9 mouse cellular contexts compared by ENCODE assay signal in the genomic region with DNA sequence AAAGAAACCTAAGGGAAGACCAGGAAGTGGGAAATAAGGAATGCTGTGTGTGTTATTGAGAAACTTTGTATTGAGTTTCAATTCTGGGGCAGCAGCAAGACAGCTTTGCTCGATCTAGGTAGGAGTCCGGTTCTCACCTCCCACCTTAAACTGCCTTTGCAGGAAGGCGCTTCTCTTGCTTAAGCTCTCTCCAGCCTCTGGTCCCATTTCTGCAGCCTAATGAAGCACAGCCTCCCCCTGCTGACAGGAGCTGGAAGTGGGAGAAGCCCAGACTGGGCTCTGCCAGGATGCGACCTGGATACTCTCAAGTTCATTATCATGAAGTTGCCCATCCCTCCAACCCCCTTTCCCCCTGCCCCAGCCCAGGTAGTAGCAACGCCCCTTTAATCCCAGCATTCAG. TPM values are rescaled to one million over a fixed set of nuclear protein-coding genes. Genes with fewer than 3 reads are reported as not detected.
DNase-seq lines count a peak whose midpoint lies in the region; ATAC-seq and TF ChIP-seq lines count a peak whose summit lies in the region.
"Had no signal": no experiment of that assay in that cellular context is flagged by ENCODE, and none has a peak within 500 bp of the region (broad histone marks: within the 10 kb centered on the region; RNA-seq: fewer than 3 reads in every experiment).

No protein-coding gene starts in this region.

- peak; percentile 85 for TF ChIP-seq CTCF in kidney, postnatal 0 days (IDR thresholded peaks at IDR 0.05; ENCODE audit: low read depth)

- no peaks in the 10 kb centered on the region for H3K9me3 ChIP-seq in intestine, embryonic 14.5 days (ENCODE audit: control insufficient read depth, low read length)
- H3K9me3 ChIP-seq in intestine, embryonic 15.5 days, result no peaks in the 10 kb centered on the region
- H3K9me3 ChIP-seq in kidney, postnatal 0 days (replicated peaks; ENCODE audit: low read length), result no peaks in the 10 kb centered on the region
- H3K9me3 ChIP-seq: heart, embryonic 15.5 days had no signal

- no peak overlapping the region for H3K4me3 ChIP-seq in intestine, embryonic 14.5 days (ENCODE audit: low read depth, low read length)
- H3K4me3 ChIP-seq in intestine, embryonic 15.5 days (replicated peaks), result no peak overlapping the region
- H3K4me3 ChIP-seq in kidney, postnatal 0 days (replicated peaks; ENCODE audit: low read depth, low read length), result no peak overlapping the region

- no peak overlapping the region for H3K9ac ChIP-seq in intestine, embryonic 14.5 days (ENCODE audit: low read length)
- no peak overlapping the region for H3K9ac ChIP-seq in intestine, embryonic 15.5 days
- no peak overlapping the region for H3K9ac ChIP-seq in kidney, postnatal 0 days (ENCODE audit: low read depth, low read length)
- H3K9ac ChIP-seq: heart, embryonic 15.5 days had no signal

- ATAC-seq in intestine, embryonic 14.5 days (replicated peaks; ENCODE audit: low FRiP score, low TSS enrichment, low read depth), result no peak
- no peak for ATAC-seq in intestine, embryonic 15.5 days
- no peak for ATAC-seq in kidney, postnatal 0 days (replicated peaks; ENCODE audit: low FRiP score, low read depth)

- DNase-seq in intestine, embryonic 14.5 days (ENCODE audit: low spot score), result peak; percentile 81
- peak; percentile 84 for DNase-seq in cerebellum, adult 8-10 months
- peak; percentile 62 to 88 for DNase-seq in frontal cortex, adult 2 months (ENCODE audit: extremely low spot score in 1 of 2, low spot score in 1 of 2)
- peak; percentile 84 for DNase-seq in kidney, postnatal 0 days (ENCODE audit: low spot score)
- peak; percentile 12 to 24 for DNase-seq in lung, adult 18-20 months
- peak; percentile 87 for DNase-seq in retina, embryonic 14.5 days (ENCODE audit: low spot score)
- no peak for DNase-seq in thymus, postnatal 14 days

- peaks cover 4% of the 10 kb centered on the region for H3K4me1 ChIP-seq in intestine, embryonic 14.5 days (replicated peaks; ENCODE audit: control insufficient read depth, insufficient read depth, low read length)
- H3K4me1 ChIP-seq in intestine, embryonic 15.5 days (replicated peaks), result peaks cover 17% of the 10 kb centered on the region
- peaks cover 4% of the 10 kb centered on the region; the same call in 1 of the 2 replicates for H3K4me1 ChIP-seq in kidney, postnatal 0 days (replicated peaks; ENCODE audit: insufficient read depth, low read length)

- no peaks in the 10 kb centered on the region for H3K36me3 ChIP-seq in intestine, embryonic 14.5 days (ENCODE audit: control insufficient read depth, insufficient read depth, low read length)
- no peaks in the 10 kb centered on the region for H3K36me3 ChIP-seq in intestine, embryonic 15.5 days
- H3K36me3 ChIP-seq in kidney, postnatal 0 days (ENCODE audit: insufficient read depth, low read length), result no peaks in the 10 kb centered on the region
- H3K36me3 ChIP-seq: heart, embryonic 15.5 days had no signal

- H3K27me3 ChIP-seq in intestine, embryonic 14.5 days (replicated peaks; ENCODE audit: control insufficient read depth, insufficient read depth, low read length), result peaks cover 57% of the 10 kb centered on the region
- peaks cover 65% of the 10 kb centered on the region for H3K27me3 ChIP-seq in intestine, embryonic 15.5 days (replicated peaks)
- H3K27me3 ChIP-seq in kidney, postnatal 0 days (ENCODE audit: insufficient read depth, low read length), result peaks cover 37% of the 10 kb centered on the region

- H3K4me2 ChIP-seq in intestine, embryonic 14.5 days (ENCODE audit: low read length), result no peak overlapping the region
- H3K4me2 ChIP-seq in intestine, embryonic 15.5 days (replicated peaks), result no peak overlapping the region
- H3K4me2 ChIP-seq in kidney, postnatal 0 days (ENCODE audit: low read length), result no peak overlapping the region

- no peak overlapping the region for H3K27ac ChIP-seq in intestine, embryonic 14.5 days (ENCODE audit: low read depth)
- no peak overlapping the region for H3K27ac ChIP-seq in intestine, embryonic 15.5 days
- H3K27ac ChIP-seq in kidney, postnatal 0 days, result no peak overlapping the region
- H3K27ac ChIP-seq: heart, embryonic 15.5 days had no signal

- WGBS in intestine, embryonic 14.5 days, result 2% methylated on average over 5 of the region's 5 CpGs
- 8% methylated on average over 5 of the region's 5 CpGs for WGBS in intestine, embryonic 15.5 days
- 4% methylated on average over 5 of the region's 5 CpGs for WGBS in kidney, postnatal 0 days

RNA-seq across cellular contexts. Expression of a gene that starts 1.6 kb away (rescaled TPM):
- polyA plus RNA-seq in intestine, embryonic 14.5 days (2014; fragmentation: Nextera tagmentation; extraction: Ambion mirVana), result 1.9 and 2.6 TPM in 2 replicates
- polyA plus RNA-seq in intestine, embryonic 15.5 days (2015; fragmentation: Nextera tagmentation; extraction: Ambion mirVana), result 2.0 and 2.2 TPM in 2 replicates
- 299 and 328 TPM in 2 replicates for polyA plus RNA-seq in frontal cortex, adult 2 months (2012; rRNA removed)
- polyA plus RNA-seq in kidney, postnatal 0 days (2015; fragmentation: Nextera tagmentation; extraction: Ambion mirVana), result 2.6 and 3.2 TPM in 2 replicates

Comparison
In these comparisons a context has a peak if more than half of its experiments do, and no peak if none do; other contexts are left out.
1. RNA of a gene that starts 1.6 kb away (polyA plus RNA-seq): 299 to 328 TPM in frontal cortex, adult 2 months; 2.6 to 3.2 TPM in kidney, postnatal 0 days, 2.0 to 2.2 TPM in intestine, embryonic 15.5 days and 1.9 to 2.6 TPM in intestine, embryonic 14.5 days; every median in the first group is over 10 times any median in the second.